Mouse (Mus musculus) G1E-ER4 (cell line): ENCODE measurements around the gene Sult6b1. TPM values are rescaled to one million over a fixed set of nuclear protein-coding genes. Genes with fewer than 3 reads are reported as not detected.

Experiments
- GATA1 ChIP-seq: IDR thresholded peaks from one replicate; pipeline ENCODE4 v1.8.0; 2012; ENCODE audit warnings: low read length, inconsistent platforms
- polyA plus RNA-seq: library from polyadenylated mRNA; stranded (reverse); fragments of >175 nt; gene quantifications from 2 replicates; pipeline ENCODE4 v1.2.3, GENCODE M21; 2012

The Sult6b1 gene
- polyA plus RNA-seq = not detected in 2 replicates

DNA sequence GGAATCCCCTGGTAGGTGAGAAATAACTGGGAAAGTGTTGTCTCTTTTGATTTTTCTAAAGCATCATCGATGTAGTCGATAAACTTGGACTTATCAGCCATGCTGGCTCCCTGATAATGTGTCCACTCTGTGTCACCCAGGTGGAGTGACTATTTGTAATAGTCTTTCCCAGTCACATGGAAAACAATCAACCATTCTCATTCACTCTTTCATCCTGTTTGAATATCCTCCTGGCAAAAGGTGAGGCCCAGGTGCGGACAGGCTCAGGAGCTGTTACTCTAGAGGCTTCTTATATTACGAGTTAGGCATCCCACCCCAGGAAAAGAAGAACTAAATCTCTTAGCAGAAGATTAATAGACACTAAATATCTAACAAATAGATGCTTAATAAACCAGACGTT, at the start of gene Sult6b1:
Gene Sult6b1 (minus strand): TSS at position 101 of the 400 bp plus-strand sequence.
- TF ChIP-seq GATA1 = no peak

DNA sequence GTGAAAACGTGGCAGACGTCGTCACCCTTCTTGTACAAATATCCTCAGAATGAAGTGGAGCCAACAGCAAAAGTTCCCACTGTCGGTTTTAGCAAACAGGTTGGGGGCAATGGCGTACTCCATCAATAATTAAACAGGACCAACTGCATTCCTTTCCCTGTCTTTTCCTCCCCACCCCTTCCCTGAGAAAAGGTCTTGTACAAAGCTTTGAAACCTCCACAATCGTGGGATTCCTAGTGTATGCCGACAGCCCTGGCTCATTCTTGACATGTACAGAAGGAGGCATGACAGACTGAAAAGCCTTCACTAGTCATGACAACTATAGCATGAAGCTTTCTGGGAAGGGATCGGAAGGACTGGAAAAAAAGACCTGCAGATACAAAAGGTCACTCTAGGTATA, 46.4 kb upstream of the Sult6b1 start:
- no peak for TF ChIP-seq GATA1

DNA sequence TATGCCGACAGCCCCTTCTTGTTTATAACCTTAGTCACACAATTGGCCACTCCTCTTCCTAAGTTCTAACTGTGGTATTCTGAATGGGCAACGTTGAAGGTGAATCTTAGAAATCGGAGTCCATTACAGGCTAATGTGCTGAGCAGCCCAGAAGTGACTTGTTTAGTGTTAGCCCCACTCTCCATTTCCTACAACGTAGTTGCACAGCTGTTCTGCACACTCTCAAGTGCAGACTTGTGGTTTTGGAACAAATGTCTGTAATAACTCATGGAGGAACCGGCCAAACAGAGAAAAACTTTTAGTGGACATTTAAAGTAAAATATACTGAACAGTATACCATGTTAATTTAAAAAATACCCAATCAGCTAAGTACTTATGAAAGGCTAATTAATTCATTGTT, 45.3 kb upstream of the Sult6b1 start:
- TF ChIP-seq GATA1 = no peak

DNA sequence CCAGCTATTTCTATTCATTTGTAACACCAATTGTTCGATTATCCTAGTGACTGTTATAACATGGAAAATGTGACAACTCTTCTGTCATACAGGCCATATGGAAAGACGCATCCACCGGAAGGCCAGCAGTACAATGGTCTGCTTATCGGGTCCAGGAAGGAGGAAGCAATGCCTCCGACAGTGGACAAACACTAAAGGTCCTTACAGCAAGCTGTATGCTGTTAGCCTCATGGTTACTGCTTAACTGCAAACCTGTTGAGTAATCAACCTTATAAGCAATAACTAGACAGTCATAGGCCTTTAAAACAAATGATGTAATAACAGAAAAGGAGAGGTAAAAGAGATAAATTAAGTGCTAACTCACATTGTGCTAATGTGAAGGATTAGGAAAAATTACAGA, 44.4 kb upstream of the Sult6b1 start:
- TF ChIP-seq GATA1 = no peak

DNA sequence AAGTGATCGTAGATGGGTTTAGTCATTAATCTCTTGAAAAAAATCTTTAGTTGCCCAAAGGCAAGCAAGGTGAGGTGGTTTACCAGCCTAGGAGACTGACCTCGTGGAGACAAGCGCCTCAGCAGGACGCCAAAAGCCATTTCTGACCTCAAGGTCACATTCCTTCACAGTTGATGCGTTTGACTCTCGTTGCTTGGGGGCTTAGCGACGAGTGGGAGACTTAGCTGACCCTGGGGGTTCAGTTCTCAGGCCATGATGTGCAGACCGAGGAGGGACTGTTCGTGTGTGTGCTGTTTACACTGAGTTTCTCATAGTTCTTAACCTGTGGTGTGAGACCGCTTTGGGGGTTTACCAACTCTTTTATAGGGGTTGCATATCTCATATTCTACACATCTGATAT, 35.8 kb upstream of the Sult6b1 start:
- TF ChIP-seq GATA1 = no peak

DNA sequence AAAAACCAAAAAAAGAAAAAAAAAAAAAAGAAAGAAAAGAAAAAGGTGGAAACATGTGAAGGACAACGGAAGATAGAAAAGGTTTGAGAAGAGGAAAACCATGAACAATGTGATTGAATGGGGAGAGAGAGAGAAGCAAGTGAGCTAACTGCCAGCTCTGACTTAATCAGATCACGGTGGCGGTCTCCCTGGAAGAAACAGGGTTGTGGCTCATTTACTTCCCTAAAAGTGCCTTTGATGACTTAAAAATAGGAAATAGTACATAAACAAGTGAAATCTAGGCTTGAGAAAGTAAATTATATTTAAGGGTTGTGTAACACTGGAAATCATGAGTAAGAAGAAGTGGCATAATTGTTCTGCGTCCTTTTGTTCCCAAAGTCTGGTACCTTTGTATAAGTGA, 32.1 kb upstream of the Sult6b1 start:
- no peak for TF ChIP-seq GATA1

DNA sequence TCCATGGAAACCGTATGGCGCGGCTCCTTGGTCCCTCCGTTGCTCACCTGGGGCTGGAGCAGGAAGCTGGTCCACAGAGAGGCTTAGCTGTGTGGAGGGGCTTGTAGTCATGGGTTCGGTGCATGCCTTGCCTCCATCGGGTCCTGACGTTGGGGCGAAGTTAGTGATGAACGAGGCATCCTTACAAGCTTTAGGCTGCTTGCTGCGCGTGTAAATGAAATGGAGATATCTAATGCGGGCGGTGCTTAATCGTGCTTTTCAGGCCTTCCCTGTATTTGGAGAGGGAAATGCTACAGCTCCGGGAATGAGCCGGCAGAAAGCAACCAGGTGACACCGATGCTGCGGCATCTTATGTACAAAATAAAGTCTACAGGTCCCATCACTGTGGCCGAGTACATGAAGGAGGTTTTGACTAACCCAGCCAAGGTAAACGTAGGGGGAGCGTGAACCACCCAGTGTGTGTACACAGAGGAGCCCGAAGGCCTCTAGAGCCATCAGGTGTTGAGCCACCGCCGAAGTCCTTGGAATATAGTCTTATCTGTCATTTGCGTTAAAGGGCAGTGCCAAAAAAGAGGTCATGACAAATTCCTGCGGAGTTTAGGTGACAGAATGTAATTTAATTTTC, 30.5 kb upstream of the Sult6b1 start:
- TF ChIP-seq GATA1 = no peak

DNA sequence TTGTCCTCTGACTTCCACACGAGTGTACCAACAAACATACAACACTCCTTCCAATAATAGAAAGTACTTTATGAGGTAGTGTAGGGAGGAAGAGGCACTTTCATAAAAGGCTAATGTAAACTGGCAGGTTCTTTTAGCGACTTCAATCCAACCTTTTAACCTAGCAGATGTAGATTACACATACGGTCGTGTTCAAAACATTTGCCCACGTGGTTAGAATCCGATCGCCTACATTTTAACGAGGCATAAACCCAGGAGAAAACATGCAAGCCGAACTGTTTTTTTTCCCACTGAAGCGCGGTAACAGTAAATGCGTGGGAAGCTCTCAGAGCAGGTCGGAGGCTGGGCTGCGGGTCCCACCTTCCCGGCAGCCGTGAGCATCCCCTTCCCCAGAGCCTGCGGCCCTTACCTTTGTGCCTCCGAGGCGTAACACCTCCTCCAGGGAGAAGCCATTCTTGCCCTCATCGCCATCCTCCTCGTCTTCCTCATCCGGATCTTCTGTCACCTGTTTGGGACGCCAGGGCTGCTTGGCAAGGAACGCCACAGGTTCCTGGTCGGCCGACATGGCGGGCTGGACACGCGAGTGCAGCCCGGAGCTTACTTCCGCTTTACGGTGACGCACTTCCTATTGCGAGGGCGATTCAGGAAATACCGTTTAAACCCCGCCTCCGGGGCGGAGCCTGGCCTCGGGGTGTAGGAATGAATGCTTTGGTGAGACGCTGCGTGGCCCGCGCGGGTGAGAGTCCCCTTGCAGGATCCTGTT, 29.9 kb upstream of the Sult6b1 start, which contains the start of the genes Cebpz and Ndufaf7:
Gene Cebpz (minus strand): TSS at position 601 of the 763 bp plus-strand sequence.
Gene Ndufaf7 (plus strand): TSS at position 671 of the 763 bp plus-strand sequence.
- TF ChIP-seq GATA1 = no peak

DNA sequence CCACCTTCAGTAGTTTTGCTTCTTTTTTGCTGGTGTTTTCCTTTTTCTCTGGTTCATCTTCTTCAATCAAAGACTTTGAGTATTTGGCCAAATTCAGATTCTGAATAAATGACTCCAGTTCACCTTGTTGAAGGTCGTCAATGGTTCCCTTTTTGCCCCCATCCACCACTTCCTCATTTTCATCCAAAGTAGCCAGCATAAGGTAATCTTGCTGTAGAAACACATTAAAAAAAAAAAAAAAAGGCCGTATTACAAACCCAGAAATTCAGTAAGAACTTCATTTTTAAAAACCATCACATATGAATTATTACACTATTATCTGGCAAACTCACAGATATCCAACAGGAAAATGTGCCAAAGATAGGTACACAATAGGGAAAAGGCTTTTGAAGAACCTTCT, 29.1 kb upstream of the Sult6b1 start:
- TF ChIP-seq GATA1 = no peak

DNA sequence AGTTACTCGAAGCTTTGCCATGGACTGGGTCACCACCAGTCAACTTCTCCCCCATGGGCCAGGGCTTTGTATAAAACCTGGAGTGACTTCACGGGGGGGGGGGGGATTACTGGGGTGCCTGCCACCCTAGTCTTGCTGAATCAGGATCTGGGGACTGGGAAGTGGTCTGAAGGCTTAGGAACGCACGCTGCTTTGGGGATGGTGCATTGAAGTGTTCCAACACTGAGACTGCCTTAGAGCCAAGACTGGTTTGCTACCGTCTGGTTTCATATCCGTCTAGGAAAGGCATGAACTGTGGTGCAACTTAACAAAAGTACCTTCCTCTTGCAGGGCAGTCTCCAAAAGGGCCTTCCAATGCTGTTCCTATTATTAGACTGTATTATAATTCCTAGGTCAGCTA, 10.9 kb upstream of the Sult6b1 start:
- TF ChIP-seq GATA1 = no peak

DNA sequence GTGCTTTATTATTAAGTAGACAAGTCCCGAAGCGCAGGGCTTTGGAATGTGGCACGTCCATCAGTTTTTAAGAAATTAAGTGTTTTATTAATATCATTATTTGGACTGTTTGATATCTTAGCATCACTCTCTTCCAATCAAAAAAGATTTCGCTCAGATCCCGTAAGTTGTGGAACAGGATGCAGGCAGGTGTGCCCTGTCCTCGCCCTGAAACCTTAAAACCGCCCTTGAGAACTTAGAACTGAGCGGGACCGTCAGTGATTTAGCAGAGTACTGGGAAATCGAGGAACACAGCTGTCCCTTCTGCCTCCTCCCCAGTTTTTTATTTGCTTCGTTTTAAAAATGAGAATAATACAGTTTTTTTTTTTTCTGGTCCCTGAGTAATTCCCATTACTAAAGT, 10.1 kb upstream of the Sult6b1 start:
- no peak for TF ChIP-seq GATA1

DNA sequence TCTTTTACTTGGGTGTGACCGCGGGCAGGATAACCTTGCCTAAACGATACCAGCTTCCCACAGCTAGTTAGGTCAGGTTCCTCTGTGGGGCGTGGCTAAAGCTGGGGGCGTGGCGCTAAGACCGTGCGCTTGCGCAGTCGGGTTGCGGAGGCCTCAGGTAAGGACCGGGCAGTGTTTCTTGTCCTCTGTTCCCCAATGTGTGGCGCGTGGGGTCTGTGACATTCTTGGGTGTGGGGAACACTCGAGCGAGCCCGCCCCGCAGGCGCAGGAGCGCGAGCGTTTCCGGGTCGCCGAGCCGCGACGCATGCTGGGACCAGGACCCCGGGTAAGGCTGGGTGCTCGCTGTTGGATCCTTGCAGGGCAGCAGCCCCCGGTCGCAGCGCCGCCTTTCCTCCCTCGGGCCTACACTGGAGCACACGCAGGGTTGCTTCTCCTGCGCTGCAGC, 9.6 kb upstream of the Sult6b1 start, which contains the start of gene Cebpzos:
Gene Cebpzos (plus strand): TSS at position 132 of the 445 bp plus-strand sequence.
- no peak for TF ChIP-seq GATA1

DNA sequence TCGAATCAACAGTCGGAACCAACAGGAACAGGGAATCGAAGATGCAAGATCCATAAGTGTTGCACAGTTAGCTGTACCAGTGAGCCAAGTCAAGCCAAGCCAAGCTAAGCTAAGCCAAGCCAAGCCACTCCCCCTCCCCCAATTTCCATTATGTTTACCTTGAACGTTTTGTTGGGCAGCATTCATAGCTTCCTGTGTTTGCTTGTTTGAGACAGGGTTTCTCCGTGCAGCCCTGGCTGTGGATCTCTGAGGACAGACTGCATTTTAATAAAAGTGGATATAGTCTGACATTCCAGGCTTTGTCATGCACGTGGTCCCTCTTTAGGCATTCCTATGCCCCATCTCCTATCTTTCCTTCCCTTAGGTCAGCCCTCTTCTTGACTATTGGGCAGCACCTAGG, 9.0 kb upstream of the Sult6b1 start:
- no peak for TF ChIP-seq GATA1

DNA sequence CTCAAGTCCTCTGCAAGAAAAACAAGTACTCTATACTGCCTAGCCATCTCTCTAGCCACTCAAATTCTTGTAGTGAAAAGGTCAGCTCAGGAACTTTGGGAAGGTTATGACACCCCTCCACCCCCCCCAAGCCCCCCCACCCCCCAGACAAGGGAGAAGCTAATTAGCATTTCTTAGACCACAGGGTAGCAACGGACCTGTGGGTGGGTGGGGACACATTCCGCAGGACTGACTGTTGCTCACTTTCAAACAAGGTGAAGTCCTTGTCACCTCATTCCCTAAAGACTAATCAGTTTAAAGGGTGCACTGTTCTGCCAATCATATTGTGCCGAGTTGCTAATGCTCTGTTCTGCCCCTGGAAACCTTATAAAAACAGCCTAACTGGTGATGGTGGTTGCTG, 7.1 kb upstream of the Sult6b1 start:
- TF ChIP-seq GATA1 = no peak

DNA sequence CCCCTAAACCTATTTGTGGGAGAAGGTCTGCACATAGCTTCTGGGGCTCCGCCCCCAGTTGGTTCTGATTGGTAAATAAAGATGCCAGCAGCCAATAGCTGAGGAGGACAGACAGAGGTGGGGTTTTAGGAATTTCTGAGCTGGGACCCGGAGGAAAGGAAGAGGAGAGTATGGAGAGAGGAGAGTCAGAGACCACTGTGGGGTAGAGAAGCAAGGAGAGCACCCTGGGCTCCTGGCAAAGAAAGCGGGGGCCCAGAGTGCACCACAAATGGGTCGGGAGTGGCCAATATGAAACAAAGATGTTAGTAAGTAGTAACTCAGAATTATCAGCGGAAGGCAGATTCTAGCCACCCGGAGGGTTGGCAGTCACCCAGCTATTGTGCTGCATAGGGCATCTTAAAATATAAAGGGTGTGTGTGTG, 6.1 kb upstream of the Sult6b1 start:
- TF ChIP-seq GATA1 = no peak

DNA sequence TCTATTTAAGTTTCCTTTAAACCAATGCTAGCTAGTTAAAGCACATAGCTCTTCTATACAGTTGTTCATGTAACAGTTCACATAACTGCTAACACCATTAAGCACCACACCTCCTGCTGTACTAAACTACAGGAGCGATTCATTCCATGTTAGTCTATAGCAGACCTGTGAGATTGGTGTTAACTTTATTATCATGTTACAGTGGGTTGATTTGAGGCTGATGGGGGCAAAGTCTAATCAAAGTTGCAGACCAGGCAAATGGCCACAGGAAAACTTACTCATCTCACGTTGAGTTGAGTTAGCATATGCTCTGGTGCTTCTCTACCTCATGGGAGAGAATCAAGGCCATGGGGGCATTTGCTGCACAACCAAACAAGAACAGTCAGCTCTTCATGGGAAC, 2.6 kb upstream of the Sult6b1 start:
- TF ChIP-seq GATA1 = no peak

DNA sequence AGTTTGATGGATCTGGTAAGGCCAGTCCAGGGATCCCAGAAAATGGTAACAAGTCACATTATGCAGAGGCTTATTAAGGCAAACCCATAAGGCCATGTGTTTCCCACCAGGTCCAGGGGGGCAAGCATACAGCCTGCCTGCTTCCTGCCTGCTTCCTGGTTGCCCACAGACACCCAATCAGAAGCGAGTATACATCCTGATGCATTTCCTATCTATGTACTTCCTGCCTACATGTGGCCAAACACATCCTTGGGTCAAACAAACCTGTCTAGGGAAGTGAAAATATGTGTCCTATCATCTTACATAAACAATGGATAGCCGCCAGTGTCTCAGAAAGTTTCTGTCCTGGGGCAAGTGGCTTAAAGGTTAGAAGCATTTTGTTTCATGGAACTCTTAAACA, 3.6 kb downstream of the Sult6b1 start:
- TF ChIP-seq GATA1 = no peak
